Mouse (Mus musculus): ENCODE measurements around the gene Mettl1. TPM values are rescaled to one million over a fixed set of nuclear protein-coding genes. Genes with fewer than 3 reads are reported as not detected.

The Mettl1 gene
- polyA plus RNA-seq, 1 experiment, result 15.7 TPM

DNA sequence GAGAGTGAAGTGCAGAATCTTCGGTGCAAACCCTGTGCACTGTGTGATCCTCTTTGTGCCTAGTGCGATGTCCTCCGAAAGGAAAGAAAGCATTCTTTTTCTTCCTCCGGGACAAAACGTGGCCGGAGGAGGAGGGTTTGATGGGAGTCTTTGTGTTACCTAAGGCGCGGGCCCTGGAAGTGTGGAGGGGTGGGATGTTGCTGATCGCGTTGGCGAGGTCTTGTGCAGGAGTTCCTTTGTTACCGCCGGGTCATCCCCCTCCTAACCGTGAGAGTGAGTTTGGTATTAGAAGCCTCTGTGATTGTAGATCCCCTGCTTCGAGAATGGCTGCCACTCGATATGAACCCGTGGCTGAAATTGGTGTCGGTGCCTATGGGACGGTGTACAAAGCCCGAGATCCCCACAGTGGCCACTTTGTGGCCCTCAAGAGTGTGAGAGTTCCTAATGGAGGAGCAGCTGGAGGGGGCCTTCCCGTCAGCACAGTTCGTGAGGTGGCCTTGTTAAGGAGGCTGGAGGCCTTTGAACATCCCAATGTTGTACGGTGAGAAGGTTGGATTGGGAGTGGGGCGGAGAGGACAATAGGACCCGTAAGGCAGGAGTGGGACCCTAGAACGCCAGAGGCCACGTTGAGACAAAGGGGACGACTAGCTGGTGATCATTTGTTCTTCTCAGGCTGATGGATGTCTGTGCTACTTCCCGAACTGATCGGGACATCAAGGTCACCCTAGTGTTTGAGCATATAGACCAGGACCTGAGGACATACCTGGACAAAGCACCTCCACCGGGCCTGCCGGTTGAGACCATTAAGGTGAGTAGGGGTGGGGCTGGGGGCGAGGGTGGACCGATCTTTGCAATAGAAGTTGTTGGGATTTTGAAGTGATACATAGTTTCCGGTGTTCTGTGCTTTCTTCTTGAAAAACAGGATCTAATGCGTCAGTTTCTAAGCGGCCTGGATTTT lies 23.0 kb downstream of the Mettl1 start:
- TF ChIP-seq CTCF (IDR thresholded peaks at IDR 0.05; ENCODE audit: borderline replicate concordance, control insufficient read depth, extremely low read depth, insufficient read depth, low read length, poor library complexity), result no peak
- TF ChIP-seq POLR2A (IDR thresholded peaks at IDR 0.05; ENCODE audit: control insufficient read depth, extremely low read depth, insufficient read depth, low read length, poor library complexity), result no peak
- Histone ChIP-seq H3K4me3 (ENCODE audit: control insufficient read depth, insufficient read depth, low read length) (peak overlapping the region; percentile 64), H3K27me3 (ENCODE audit: control insufficient read depth, insufficient read depth, low read length) (peaks cover 1% of the 10 kb centered on the region; the same call in 1 of the 2 replicates), H3K36me3 (ENCODE audit: control insufficient read depth, insufficient read depth, low read length) (peaks cover 17% of the 10 kb centered on the region), H3K4me1 (replicated peaks; ENCODE audit: control insufficient read depth, insufficient read depth, low read length) (peaks cover 20% of the 10 kb centered on the region), H3K27ac (ENCODE audit: control insufficient read depth, insufficient read depth, low read length) (peak overlapping the region; percentile 1; the same call in 1 of the 2 replicates)
- no peak for DNase-seq
- 7% methylated on average over 37 of the region's 37 CpGs for WGBS

DNA sequence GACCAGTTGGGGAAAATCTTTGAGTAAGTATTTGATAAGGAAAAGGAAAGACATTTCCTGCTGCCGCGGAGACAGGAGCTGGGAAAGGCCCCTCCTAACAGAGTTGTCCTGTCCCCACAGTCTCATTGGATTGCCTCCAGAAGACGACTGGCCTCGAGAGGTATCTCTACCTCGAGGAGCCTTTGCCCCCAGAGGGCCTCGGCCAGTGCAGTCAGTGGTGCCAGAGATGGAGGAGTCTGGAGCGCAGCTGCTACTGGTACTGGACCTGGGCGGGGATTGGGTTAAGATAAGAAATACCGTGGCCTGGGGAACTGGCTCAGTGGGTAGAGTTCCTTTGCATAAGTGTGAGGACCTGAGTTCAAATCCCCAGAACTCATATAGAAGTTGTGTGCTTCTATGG lies 24.8 kb downstream of the Mettl1 start:
- Histone ChIP-seq H3K27me3 (ENCODE audit: control insufficient read depth, insufficient read depth, low read length) (no peaks in the 10 kb centered on the region), H3K36me3 (ENCODE audit: control insufficient read depth, insufficient read depth, low read length) (peaks cover 17% of the 10 kb centered on the region), H3K4me1 (replicated peaks; ENCODE audit: control insufficient read depth, insufficient read depth, low read length) (peaks cover 31% of the 10 kb centered on the region), H3K4me3 (ENCODE audit: control insufficient read depth, insufficient read depth, low read length) (no peak overlapping the region), H3K27ac (ENCODE audit: control insufficient read depth, insufficient read depth, low read length) (no peak overlapping the region)
- TF ChIP-seq CTCF (IDR thresholded peaks at IDR 0.05; ENCODE audit: borderline replicate concordance, control insufficient read depth, extremely low read depth, insufficient read depth, low read length, poor library complexity), result no peak
- TF ChIP-seq POLR2A (IDR thresholded peaks at IDR 0.05; ENCODE audit: control insufficient read depth, extremely low read depth, insufficient read depth, low read length, poor library complexity), result no peak
- 96% methylated on average over 9 of the region's 9 CpGs for WGBS
- no peak for DNase-seq

DNA sequence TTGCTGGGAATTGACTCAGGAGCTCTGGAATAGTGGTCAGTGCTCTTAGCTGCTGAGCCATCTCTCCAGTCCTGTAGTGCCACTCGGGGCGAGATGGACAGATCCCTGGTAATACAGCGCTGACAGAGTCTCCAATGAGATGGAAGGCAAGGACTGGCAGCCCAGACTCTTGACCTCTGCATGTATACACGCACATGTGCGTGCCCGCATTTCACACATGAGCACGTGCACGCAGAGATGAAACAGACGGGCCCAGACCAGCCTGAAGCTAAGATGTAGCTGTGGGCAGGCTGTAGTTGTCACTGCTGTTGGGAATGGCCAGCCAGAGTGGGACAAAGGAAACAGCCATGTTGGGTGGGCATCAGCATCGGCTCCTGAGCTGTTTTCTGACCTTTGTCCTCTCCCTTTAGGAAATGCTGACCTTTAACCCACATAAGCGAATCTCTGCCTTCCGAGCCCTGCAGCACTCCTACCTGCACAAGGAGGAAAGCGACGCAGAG lies 25.4 kb downstream of the Mettl1 start:
- no peak for TF ChIP-seq POLR2A (IDR thresholded peaks at IDR 0.05; ENCODE audit: control insufficient read depth, extremely low read depth, insufficient read depth, low read length, poor library complexity)
- no peak for TF ChIP-seq CTCF (IDR thresholded peaks at IDR 0.05; ENCODE audit: borderline replicate concordance, control insufficient read depth, extremely low read depth, insufficient read depth, low read length, poor library complexity)
- no peaks in the 10 kb centered on the region for H3K27me3 ChIP-seq (ENCODE audit: control insufficient read depth, insufficient read depth, low read length)
- 95% methylated on average over 14 of the region's 14 CpGs for WGBS
- H3K36me3 ChIP-seq (ENCODE audit: control insufficient read depth, insufficient read depth, low read length), result peaks cover 17% of the 10 kb centered on the region
- peaks cover 31% of the 10 kb centered on the region for H3K4me1 ChIP-seq (replicated peaks; ENCODE audit: control insufficient read depth, insufficient read depth, low read length)
- DNase-seq, result no peak
- H3K4me3 ChIP-seq (ENCODE audit: control insufficient read depth, insufficient read depth, low read length), result no peak overlapping the region
- H3K27ac ChIP-seq (ENCODE audit: control insufficient read depth, insufficient read depth, low read length), result no peak overlapping the region

DNA sequence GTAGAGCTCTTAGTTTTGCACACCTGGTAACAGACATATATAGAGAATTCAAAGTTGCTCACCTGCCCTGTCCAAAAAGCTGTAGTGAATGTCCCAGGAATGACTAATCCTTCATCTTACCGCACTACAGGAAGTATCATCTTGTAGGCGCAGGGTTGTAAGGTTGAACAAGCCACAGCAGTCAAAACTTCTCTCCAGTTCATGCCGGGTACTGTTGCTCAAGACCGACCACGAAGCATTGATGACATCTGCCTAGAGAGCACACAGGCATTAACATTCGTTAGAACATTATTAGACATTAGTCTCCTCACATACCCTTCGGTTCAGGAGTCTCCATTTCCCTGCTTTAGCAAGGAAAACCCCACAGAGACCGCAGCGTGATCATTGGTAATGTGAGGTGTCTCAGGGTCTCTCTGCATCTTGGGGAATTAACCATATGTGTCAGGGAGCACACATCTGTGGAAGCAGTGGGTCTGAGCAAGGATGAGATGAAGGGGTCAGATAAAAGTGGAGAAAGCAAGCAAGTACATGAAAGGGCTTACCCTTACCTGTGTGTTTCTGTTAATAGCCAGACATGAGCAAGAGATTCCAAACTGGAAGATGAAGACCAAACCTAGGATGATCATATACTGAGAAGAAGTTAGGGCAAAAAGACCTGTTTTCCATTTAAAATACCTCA lies 27.3 kb downstream of the Mettl1 start:
- no peaks in the 10 kb centered on the region for H3K27me3 ChIP-seq (ENCODE audit: control insufficient read depth, insufficient read depth, low read length)
- TF ChIP-seq POLR2A (IDR thresholded peaks at IDR 0.05; ENCODE audit: control insufficient read depth, extremely low read depth, insufficient read depth, low read length, poor library complexity) (no peak), CTCF (IDR thresholded peaks at IDR 0.05; ENCODE audit: borderline replicate concordance, control insufficient read depth, extremely low read depth, insufficient read depth, low read length, poor library complexity) (no peak)
- no peak overlapping the region for H3K4me3 ChIP-seq (ENCODE audit: control insufficient read depth, insufficient read depth, low read length)
- H3K36me3 ChIP-seq (ENCODE audit: control insufficient read depth, insufficient read depth, low read length), result peaks cover 17% of the 10 kb centered on the region
- H3K4me1 ChIP-seq (replicated peaks; ENCODE audit: control insufficient read depth, insufficient read depth, low read length), result peaks cover 28% of the 10 kb centered on the region
- H3K27ac ChIP-seq (ENCODE audit: control insufficient read depth, insufficient read depth, low read length), result no peak overlapping the region
- 60% methylated on average over 9 of the region's 9 CpGs for WGBS
- no peak for DNase-seq

DNA sequence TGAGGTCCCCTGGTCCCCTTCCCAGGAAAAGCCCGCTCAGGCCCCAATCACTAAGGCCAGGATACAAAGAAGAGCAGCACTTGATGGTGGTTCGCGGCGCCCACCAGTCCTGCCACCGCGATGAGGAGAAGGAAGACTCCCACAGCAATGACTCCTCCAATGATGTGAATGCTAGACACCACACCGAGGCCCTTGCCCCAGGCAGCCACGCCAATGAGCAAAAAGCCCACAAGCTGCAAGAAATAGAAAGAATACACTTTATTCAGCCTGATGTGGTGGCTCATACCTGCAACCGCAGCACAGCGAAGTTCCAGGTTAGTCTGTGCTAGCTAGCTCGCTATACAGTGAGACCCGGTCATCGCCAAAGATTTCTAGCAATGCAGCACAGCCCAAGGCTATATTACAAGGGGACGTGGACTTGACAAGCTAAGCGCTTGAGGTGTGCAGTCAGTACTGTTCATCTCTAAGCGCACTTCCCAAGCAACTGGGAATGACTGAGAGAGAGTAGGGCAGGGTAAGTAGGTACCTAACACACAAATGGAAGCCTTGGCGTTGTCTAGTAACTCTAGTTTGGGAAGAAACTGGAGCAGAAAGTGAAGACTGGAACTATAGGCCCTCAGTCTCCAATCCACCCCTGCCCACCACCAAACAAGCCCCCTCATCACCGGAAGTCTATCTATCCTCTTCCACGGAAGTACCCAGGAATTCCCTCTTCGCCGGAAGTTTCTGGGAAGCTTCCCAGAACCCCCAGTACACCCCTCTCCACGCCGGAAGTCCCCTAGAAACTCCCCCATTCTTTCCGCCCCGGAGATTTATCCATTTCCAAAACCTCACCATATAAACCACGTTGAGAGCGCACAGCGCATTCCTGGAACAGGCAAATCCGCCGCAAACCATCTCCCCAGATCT lies 28.3 kb downstream of the Mettl1 start:
- H3K4me1 ChIP-seq (replicated peaks; ENCODE audit: control insufficient read depth, insufficient read depth, low read length), result peaks cover 23% of the 10 kb centered on the region
- peaks cover 17% of the 10 kb centered on the region for H3K36me3 ChIP-seq (ENCODE audit: control insufficient read depth, insufficient read depth, low read length)
- DNase-seq, result no peak
- H3K27ac ChIP-seq (ENCODE audit: control insufficient read depth, insufficient read depth, low read length), result peak overlapping the region; percentile 2; the same call in 1 of the 2 replicates
- WGBS, result 10% methylated on average over 30 of the region's 30 CpGs
- peak overlapping the region; percentile 44 for H3K4me3 ChIP-seq (ENCODE audit: control insufficient read depth, insufficient read depth, low read length)
- TF ChIP-seq CTCF (IDR thresholded peaks at IDR 0.05; ENCODE audit: borderline replicate concordance, control insufficient read depth, extremely low read depth, insufficient read depth, low read length, poor library complexity) (no peak), POLR2A (IDR thresholded peaks at IDR 0.05; ENCODE audit: control insufficient read depth, extremely low read depth, insufficient read depth, low read length, poor library complexity) (no peak)
- H3K27me3 ChIP-seq (ENCODE audit: control insufficient read depth, insufficient read depth, low read length), result no peaks in the 10 kb centered on the region
